Mouse (Mus musculus) adrenal gland (tissue): ENCODE results near the gene Unc13d.

ENCODE experiments used
- intact Hi-C: fragments of 180-260 bp; cut with DNase I; formaldehyde crosslinking; loops from one replicate; pipeline ENCODE4 v1.15.1; 2025
- long read RNA-seq, 2 experiments: library from polyadenylated mRNA; unstranded; transcript quantifications; one replicate each; pipeline ENCODE4 v2.0.0; 2020; ENCODE audit warnings: borderline replicate concordance in 1 of 2; ENCODE audit not compliant: insufficient replicate concordance in 1 of 2

Unc13d gene
- long read RNA-seq, experiment 1, result 0 reads
- long read RNA-seq, experiment 2, result 0 reads

GRCm38 (mm10) chr11:116077446-116078204 lies at the start of gene Unc13d:
Unc13d (minus strand) TSS chr11:116077961.
- intact Hi-C loops, result loop anchor here (5.0 kb wide), 1 partner anchor 45 kb away; the partner anchor contains the start of gene Unk

GRCm38 (mm10) chr11:116126261-116126660 lies 48.5 kb upstream of the Unc13d start:
- intact Hi-C loops, result loop anchor here (5.0 to 10.0 kb wide), 2 partner anchors 39 to 191 kb away; partner anchors contain the start of genes Recql5, Sap30bp and Wbp2

- intact Hi-C loops, result loop anchor here (10.0 kb wide), 1 partner anchor 187 kb away; the partner anchor contains the start of genes Recql5 and Sap30bp
Observed at GRCm38 (mm10) chr11:116121731-116122245, 44.0 kb upstream of the Unc13d start.

- intact Hi-C loops, result no loop called here
Observed at GRCm38 (mm10) chr11:116117819-116118218, 40.1 kb upstream of the Unc13d start.

GRCm38 (mm10) chr11:116117241-116117640 lies 39.5 kb upstream of the Unc13d start:
- intact Hi-C loops, result no loop called here

- intact Hi-C loops, result no loop called here
Observed at GRCm38 (mm10) chr11:116111611-116112203, 33.9 kb upstream of the Unc13d start.

GRCm38 (mm10) chr11:116111067-116111466 lies 33.3 kb upstream of the Unc13d start:
- intact Hi-C loops, result no loop called here

GRCm38 (mm10) chr11:116110540-116110939 lies 32.8 kb upstream of the Unc13d start:
- intact Hi-C loops, result no loop called here

- intact Hi-C loops, result no loop called here
Observed at GRCm38 (mm10) chr11:116110131-116110530, 32.4 kb upstream of the Unc13d start.

- intact Hi-C loops, result no loop called here
Observed at GRCm38 (mm10) chr11:116109441-116110081, 31.8 kb upstream of the Unc13d start.

- intact Hi-C loops, result no loop called here
Observed at GRCm38 (mm10) chr11:116108464-116109137, 30.8 kb upstream of the Unc13d start.

- intact Hi-C loops, result no loop called here
Observed at GRCm38 (mm10) chr11:116107777-116108285, 30.1 kb upstream of the Unc13d start.

GRCm38 (mm10) chr11:116106963-116107776 lies 29.4 kb upstream of the Unc13d start:
- intact Hi-C loops, result no loop called here

GRCm38 (mm10) chr11:116106154-116106962 lies 28.6 kb upstream of the Unc13d start:
- intact Hi-C loops, result no loop called here

- intact Hi-C loops, result no loop called here
Observed at GRCm38 (mm10) chr11:116105065-116105464, 27.3 kb upstream of the Unc13d start.

GRCm38 (mm10) chr11:116104006-116104646 lies 26.4 kb upstream of the Unc13d start:
- intact Hi-C loops, result no loop called here

GRCm38 (mm10) chr11:116103572-116103971 lies 25.8 kb upstream of the Unc13d start:
- intact Hi-C loops, result no loop called here

GRCm38 (mm10) chr11:116102472-116102871 lies 24.7 kb upstream of the Unc13d start:
- intact Hi-C loops, result no loop called here

- intact Hi-C loops, result no loop called here
Observed at GRCm38 (mm10) chr11:116101931-116102381, 24.2 kb upstream of the Unc13d start.
